Mouse (Mus musculus) neutrophil, adult 83 days (primary cell): Measurements from ENCODE around the gene Srsf6. TPM values are rescaled to one million over a fixed set of nuclear protein-coding genes. Genes with fewer than 3 reads are reported as not detected.

Source experiments
- total RNA-seq, 2 experiments: library from RNA; stranded (reverse); gene quantifications; one replicate each; pipeline ENCODE4 v1.2.4; 2023

The Srsf6 gene
- total RNA-seq: 100 to 1,000 TPM; 125 to 132 TPM

DNA sequence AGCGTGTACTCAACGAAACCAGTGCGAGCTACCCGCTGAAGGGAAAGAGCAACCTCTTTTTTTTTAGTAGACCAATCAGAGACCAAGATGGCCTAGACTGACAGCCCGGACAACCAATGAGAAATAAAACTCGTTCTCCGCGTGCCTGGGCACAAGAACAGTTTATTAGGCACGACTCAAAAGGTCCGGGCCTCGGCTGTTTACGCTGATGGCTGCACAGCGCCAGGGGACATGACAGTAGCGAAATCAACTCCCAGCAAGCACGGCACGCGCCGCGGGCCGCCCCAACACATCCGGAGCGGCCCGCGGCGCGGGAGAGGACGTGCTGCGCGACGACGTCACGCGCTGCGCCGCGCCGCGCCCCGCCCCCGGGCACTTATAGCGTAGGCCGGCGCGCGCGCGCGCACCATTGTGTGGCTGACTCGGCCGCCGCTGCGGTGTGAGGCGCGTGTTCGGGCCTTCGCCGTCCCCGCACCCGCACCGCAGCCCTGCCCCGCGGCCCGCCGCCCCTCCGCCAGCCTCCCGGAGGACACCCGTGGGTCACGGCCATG is at the start of gene Srsf6:
Gene Srsf6, plus strand, starts transcription at position 406 of the 551 bp plus-strand sequence.

DNA sequence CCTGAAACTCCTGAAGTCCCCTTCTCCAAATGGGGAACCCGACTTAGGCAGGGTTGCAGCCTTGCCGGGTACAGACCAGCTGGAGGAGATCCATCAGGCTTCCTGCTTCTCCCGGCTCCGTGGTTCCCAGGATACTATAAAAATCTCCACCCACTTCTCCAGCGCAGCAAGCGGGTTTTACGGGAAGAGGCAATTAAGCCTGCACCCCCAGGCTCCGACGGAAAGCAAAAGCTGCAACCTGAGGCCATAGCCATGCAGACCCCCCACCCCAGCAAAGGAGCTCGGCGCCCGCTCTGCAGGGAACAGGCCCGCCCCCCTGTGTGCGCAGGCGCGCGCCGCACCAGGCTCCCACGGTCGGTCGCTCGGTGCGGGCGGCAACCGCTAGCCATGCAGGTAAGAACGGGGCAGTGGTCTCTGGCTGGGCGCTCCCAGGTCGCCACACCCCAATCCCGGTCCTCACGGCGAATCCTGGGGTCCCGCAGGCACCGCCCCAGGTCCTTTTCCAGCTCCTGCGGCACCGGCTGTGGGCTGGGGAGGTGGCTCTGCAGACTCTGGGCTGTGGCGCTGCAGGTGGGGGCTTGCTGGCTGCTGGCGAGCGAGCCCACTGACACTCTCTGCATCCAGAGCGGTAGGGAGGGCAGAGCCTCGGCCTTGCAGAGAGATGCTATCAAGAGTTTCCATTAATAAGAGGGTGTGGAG is 12.0 kb downstream of the Srsf6 start, which contains the start of gene L3mbtl1:
Gene L3mbtl1, plus strand, starts transcription at position 325 of the 699 bp plus-strand sequence.

Other genes with a start within 250 kb of the Srsf6 start
- gene L3mbtl1, start 11.9 kb downstream of the Srsf6 start, total RNA-seq: under 1 TPM in 1 of 2 experiments, not detected in 1; 0.88 TPM
- gene Sgk2, start 55.8 kb downstream of the Srsf6 start, total RNA-seq: not detected
- gene Ift52, start 85.8 kb downstream of the Srsf6 start, total RNA-seq: 10 to 100 TPM; 20.7 to 20.8 TPM
- gene Mybl2, start 123.2 kb downstream of the Srsf6 start, total RNA-seq: 10 to 100 TPM; 34.4 to 35.3 TPM
- gene Gtsf1l, start 156.3 kb downstream of the Srsf6 start, total RNA-seq: not detected